Mouse (Mus musculus) common myeloid progenitor, adult 5-6 weeks (primary cell): ENCODE data around the gene Pkp4. TPM values are rescaled to one million over a fixed set of nuclear protein-coding genes. Genes with fewer than 3 reads are reported as not detected.
A peak's percentile ranks its signal among the peaks of the same experiment; 100 is the strongest.

Experiments used
- ATAC-seq: replicated peaks from 2 replicates; pipeline ENCODE4 v1.8.0; 2016; ENCODE audit warnings: low read depth, mild to moderate bottlenecking, moderate TSS enrichment, inconsistent platforms; ENCODE audit not compliant: poor library complexity, severe bottlenecking
- total RNA-seq: library from RNA; stranded (forward); fragments of 200-1000, 187-1606 nt; gene quantifications from 2 replicates; pipeline ENCODE4 v1.2.3, GENCODE M21; 2017

The Pkp4 gene
- total RNA-seq = 20.5 and 23.6 TPM in 2 replicates

DNA sequence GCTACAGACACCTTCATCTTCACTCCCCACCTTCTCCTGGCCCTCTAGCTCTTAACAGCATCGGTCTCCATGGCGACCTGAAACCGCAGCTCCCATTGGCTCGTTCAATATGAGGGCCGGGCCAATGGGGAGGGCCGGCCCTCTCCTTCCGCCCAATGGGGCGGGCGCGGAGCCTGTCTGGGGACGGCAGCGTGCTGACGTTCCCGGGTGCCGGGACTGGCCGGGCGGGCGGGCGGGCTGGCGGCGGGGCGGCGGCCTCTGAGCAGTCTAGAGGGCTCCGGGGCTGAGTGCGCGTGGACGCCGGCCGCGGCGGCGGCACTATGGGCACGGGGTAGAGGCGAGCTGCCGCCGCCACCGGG is at the start of gene Pkp4, which contains the start of gene Ccdc148:
TSS of gene Pkp4 (plus strand) at position 246 of the 359 bp plus-strand sequence.
TSS of gene Ccdc148 (minus strand) at position 79 of the 359 bp plus-strand sequence.
- peak; percentile 97 for ATAC-seq

DNA sequence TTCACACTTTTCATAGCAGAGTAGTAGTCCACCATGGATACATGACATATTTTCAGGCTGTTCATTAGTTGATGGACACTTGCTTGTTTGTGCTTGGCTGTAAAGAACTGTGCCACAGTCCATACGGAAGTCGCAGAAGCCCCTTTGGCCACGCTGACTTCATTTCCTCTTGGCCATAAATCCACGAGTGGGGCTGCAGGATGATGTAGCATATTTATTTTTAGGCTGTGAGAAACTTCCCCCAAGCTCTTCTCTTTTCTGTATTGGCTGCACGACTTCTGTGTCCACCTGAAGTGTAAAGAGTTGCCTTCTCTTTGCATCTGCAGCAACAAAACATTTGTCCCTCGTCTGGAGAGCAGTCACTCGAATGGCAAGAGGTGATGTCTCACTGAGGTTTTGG is 31.6 kb upstream of the Pkp4 start:
- ATAC-seq = no peak

DNA sequence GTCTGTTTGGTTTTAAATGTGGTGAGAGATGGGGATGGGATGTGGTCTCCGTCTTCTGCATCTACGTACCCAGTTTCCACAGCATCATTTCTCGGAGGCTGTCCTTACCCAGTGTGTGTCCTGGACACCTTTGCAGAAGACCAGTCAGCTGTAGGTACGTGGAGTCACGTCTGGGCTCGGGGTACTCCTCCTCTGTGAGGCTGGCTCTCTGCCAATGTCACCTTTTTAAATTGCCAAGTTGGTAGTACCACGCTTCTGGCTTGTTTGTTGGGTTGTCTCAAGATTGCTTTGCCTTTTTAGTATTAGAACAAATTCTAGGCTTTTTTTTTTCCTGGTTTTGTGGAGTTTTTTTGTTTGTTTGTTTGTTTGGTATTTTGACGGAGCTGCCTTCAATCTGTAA is 30.8 kb upstream of the Pkp4 start:
- ATAC-seq = no peak

DNA sequence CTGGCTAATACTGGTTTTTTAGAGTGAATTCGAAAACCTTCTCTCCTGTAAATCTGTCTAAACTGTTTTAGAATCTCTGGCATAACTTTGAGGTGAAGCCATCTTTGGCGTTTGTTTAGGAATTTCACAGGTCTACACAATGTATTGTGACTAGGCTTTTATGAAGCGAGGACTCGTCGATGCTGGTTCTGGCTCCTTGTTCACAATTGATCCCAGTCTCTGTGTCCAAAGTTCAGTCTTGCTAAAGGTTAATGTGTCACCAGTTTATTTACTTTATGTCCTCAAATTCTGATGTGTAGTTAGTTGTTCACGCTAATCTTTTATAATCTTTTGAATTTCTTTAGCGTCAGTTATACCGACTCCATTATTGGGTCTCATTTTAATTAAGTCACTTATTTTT is 29.6 kb upstream of the Pkp4 start:
- ATAC-seq = no peak

DNA sequence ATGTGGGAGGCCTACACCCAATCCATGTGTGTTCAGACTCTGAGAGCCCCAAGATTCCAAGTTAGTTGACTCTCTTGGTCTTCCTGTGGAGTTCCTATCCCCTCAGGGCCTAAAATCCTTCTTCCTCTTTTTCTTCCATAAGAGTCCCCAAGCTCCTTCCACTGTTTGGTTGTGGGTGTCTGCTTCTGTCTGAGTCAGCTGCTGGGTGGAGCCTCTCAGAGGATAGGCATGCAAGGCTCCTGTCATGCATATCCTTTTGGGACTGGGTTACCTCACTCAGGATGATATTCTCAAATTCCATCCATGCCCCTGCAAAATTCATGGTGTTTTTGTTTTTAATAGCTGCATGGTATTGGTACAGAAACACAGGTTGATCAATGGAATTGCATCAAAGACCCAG is 5.2 kb upstream of the Pkp4 start:
- ATAC-seq = no peak

DNA sequence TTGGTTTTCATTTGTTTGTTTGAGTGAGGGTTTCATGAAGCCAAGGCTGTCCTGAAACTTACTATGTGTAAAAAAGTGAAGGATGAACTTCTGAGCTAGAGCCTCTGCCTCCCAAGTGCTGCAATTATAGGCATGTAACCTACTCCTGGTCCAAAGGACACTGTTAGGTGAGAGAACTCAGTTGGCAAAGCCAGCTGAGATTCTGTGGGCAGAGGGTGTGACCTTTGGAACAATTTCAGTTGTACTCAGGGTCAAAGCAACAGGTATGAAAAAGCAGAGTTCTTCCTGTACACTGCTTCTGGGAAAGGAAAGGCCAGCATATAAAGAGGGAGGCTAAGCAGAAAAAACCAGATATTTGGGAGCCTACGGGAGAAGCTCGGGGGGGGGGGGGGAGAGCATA is 2.5 kb upstream of the Pkp4 start:
- no peak for ATAC-seq

DNA sequence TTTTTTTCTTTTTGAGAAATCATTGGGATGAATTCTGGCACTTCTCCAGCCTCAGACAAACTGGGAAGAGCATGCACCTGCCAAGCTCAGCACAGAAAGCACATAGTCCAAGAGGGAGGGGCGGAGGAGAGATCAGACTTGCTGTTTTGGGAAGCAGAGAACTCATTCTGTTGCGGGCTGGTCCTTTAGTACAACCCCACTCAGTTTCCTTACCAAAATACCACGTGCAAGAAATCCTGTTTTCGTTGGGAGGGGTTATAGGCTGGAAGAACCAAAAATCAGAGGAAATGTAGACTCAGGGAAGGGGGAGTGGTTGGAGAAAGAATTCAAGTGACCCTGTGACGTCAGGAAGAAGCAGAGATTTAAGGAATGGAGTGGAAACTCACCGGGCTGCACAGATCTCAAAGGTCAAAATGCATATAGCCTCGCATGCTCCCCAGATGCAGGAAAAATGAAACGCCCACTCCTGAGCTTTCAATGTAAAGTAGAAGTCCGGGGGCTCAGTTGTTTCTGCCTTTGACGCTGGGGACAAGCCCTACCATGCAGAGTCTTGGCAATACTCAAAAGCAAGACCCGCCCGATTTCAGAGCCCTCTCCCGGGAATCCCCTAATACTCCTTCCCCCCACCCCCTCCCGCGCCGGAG is 567 bp upstream of the Pkp4 start:
- ATAC-seq = peak; percentile 0; the same call in 1 of the 2 replicates

DNA sequence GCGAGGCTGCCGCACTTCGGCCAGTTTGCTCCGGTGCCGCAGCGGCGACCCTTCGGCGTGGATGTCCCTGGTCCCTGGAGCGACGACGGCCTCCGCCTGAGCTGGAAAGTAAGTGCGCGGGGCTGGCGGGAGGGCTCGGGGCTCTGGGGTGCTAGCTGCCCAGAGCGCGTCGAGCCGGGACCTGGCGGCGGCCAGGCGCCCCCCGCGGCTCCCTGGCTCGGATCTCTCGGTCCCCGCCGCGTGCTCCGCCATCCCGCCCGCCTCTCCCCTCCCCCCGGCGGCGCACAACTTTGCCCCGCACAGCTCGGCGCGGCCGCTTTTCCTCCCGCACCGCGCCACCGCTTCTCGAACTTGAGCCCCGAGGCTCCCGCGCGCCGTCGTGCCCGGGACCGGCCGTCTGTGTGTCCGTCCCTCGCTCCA is 381 bp downstream of the Pkp4 start:
- no peak for ATAC-seq

DNA sequence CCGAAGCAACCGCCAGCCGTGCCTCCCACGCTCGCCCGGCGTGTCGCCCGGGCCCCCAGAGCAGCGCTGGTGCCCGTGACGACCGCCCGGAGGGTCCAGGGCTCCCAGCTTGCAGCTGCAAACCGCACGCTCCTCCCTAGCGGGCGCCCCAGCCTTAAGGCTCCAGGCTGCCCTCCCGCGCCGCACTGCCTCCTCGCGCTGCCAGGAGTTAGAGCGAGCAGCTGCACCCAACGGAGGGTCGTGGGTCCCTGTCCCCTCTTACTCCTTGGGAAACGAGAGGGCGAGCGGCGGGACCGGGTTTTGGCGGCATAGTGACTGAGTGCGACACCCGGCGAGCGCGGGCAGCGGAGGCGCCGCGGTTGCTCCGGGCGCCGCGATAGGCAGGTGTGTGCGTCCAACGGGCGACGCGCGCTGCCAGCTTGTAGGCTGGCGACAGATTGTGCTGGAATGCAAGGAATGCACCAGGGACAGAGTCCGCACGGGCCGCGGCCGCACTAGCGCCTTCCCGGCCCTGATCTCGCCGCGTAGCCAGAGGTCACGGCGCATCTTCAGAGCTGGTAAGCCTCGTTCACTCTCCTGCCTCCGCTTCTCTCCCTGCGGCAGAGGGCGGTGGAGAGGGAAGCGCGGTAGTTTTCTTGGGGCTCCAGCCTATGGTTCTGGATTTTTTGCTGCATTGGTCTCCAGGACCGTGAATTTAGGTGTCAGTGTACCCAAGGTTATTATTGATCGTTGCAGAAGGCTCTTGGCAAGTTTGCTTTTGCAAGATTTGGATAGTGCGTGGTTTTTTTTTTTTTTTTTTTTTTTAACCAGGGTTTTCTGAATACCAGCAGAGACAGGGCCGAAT is 1.0 kb downstream of the Pkp4 start:
- peak; percentile 47 for ATAC-seq

DNA sequence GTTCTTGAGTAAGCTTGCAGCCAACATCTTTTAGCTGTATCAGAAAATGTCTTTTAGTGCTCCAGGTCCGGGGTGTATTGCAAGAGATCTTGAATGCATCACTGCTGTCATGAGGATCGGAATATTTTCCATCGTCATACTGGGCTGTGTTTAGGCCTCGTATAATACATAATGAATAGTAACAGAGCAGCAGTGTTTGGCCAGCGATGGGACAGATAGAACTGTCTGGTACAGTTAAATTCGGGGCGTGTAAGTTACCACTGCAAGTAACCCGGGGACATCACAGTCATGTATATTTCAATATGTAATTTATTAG is 1.6 kb downstream of the Pkp4 start:
- no peak for ATAC-seq

DNA sequence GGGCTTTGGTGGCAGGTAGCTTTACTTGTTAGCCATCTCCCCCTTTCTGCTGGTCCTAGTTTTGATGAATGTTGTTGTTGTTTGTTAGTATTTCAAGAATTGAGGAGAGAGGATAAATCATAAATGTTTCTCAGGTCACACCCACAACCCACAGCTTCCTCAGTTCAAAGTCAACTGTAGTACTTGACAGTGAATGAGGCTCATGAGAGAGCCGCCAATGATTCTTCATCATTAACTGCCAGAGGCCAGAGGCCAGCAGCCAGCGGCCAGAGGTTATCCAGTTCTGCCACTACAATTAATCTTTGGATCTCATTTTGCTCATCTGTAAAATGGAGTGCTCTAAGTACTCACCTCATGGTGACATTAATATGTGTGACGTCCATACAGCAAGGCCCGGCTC is 6.3 kb downstream of the Pkp4 start:
- no peak for ATAC-seq

DNA sequence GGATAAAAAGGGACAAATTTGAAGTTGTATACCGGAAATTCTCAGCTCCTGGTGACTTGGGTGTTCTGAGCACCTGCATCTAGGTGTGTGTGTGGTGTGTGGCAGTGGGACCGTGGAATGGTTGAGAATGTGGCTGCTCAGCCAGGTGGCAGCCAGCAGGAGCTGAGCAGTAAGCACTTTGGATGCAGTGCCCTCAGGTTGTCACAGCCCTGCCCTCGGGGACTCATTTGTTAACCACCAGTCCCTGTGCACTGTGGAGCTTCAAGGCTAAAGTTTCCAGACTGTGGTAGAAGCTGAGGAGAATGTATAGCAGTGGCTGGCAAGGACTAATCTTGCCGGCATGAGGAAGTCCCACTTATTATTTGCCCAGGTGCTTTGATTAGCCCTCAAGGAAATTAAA is 7.2 kb downstream of the Pkp4 start:
- ATAC-seq = no peak

DNA sequence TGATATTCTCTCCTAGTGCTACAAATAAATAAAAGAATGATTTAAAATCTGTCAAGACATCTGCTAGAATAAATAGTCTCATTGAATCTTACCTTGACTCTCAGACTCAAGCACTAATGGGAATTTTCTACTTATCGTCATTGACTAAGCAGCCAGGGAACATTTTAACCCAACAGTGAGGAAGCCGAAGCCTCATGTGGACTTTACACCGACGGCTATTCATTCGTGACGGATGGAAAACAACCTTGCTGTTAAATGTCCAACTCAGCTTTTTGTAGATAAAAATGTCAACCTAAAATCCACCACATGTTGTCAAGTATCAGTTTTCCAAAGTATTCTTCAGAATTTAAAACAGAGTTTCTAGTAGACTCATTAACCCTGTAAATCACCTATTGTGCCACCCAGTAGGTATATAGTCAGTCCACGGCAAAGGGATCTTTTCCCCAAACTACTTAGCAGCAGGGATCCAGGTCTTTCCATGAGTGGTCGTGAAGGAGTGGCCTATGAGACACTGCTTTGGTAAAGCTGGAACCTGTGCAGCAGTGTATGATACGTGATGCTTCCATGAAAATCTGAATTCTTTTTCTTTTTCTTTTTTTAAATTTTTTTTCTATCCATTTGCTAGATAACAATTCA is 9.0 kb downstream of the Pkp4 start:
- no peak for ATAC-seq

DNA sequence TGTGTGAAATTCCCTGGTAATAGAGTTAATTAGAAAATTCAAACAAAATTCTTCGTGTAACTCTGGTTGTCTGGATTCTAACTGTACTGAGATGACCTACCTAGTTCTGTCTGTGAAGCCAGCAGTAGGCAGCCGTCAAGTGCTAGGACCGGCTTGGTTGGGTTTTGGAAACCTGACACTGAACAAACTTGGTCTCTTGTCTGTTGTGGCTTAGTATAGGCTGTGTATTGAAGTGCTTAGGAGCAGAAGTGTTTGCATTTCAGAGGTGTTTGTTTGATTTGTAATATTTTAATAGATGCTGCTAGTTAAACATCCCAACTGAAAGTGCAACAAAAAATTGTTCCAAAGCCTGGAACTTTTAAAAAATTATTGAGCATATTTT is 9.5 kb downstream of the Pkp4 start:
- no peak for ATAC-seq

DNA sequence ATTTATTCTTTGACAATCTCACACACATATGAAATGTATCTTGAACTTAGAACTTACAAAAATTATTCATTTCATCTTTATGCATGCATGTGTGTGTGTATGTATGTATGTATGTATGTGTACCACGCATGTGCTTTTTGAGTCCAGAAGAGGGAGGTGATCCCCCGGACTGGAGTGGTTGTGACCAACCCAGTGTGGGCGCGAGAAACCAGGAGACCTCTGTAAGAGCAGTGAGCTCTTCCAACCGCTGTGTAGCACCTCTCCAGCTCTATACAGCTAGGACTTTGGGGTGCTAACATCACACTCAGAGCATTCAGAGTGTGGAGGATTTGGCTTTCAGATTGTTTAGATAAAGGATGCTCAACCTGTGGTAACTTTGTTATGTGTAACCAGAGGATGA is 9.9 kb downstream of the Pkp4 start:
- ATAC-seq = no peak

DNA sequence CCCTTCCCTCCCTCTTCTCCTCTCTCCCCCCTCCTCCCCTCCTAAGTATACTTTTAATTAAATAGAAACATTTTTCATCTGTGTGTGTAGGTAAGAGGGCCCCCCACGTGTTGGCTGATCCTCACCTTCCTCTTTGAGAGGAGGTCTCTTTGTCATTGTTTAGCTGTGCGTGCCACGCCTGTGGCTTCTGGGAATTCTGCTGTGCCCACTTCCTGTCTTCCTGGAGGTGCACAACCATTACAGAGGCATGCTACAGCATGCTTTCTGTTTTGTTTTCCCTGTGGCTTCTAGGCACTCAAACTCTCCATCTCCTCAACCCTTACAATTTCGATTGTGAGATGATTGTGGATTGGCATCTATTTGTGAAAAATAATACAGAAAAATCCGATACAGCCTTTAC is 10.9 kb downstream of the Pkp4 start:
- no peak for ATAC-seq

DNA sequence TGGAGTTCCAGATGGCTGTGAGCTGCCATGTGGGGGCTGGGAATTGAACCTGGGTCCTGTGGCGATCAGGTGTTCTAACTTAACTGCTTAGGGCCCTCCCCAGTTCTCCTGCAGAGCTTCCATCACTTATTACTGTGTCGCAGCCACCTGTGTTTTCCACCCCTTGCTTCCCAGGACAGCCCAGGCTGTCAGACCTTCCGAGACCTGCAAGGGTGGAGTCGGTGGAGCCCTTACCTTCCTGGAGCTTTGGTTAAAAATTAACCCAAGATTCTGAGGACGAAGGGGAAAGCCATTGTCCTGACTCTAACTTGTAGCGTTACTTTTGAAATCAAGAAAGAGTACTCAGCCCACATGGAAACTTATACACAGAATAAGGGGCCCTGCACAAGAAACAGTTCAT is 15.3 kb downstream of the Pkp4 start:
- no peak for ATAC-seq

DNA sequence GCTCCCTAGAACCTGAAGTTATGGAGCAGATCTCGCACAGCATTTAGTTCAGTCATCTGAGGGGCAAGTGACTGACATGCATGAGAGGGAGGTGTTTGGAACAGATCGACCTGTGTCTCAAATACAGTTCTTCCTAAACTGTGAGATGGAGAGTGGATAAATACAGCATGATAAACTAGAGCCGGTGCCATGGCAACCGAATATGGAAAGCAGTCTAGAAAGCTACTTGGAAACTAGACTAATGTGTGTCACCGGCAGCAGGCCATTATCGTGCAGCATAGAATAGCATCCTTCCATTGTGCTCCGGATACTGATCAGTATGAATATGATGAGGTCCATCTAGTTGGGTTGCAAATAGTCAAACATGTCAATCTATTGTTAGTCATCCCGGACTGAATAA is 17.5 kb downstream of the Pkp4 start:
- ATAC-seq = no peak

DNA sequence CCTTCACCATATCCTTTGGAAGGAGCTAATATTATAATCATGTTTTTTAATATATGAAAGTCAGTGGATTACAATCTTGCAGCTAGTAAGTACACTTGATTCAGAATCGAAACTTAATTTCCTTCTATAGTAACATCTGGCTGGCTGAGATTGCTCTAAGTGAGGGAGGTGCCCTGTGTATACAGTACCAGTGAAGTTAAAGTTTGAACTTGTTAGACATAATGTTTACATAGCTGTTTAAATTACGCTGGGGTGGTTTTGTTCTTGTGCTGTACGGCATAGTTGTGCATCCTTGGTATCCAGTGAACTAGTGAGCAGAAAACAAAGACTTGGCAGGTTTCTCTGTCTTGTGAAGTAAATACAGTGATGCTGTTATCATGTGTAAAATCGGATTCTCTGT is 18.3 kb downstream of the Pkp4 start:
- no peak for ATAC-seq

DNA sequence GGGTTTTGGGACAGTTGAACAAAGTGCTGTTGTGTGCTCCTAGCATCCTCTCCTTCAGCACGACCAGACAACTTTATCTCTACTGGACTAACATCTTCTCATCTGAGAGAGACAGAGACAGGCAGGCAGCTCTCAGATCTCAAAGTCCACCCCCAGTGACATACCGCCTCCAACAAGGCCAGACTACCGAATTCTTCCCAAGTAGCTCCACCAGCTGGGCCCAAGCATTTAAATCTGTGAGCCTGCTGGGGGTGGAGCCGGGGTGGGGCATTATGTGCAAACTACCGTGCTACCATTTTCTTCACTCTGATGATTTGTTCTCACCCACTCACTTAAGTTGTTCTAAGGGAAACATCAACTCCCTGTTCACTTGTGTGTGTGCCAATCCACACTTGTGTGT is 18.8 kb downstream of the Pkp4 start:
- no peak for ATAC-seq

DNA sequence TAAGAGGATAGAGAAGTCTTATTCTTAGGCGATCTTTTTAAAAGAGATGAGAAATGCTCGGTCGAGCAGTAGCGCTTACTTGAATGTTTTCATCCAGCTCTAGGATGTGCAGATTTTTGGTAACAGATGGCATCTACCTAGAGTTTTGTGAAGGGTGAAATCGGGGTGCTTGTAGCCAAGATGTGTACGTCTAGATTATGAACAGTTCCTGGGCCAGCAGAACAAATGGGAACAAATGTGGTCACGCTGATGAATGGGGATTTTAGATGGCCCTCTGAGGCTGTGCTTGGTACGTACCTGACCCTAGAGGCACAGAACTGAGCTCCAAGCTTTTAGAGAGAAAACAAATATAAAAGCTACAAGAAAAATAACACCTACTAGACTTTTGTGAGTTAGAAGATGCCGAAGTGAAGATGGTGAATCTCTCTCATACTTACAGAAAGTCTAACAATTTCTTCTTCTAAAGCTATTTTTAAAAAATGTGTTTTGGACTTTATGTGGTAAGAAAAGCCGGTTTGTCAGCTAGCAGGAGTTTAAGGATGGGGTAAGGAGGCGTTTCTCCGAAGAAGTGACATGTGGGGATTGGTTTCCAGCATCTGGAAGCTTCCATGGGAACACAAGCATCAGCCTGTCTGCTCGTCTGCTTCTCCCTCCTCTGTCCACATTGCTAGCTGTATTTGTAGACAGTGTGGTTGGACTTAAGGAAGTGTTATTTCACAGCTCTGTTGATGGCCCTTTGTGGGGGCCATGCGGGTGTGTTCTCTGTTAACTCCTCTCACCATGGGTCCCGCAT is 20.9 kb downstream of the Pkp4 start:
- no peak for ATAC-seq
